Mouse (Mus musculus) T-helper 2 cell (primary cell): ENCODE measurements at regions not wholly inside any gene's neighbourhood (a gene's known extent, or its start where the extent isn't known, plus 50 kb on each side); places are given as distances from the start of the nearest gene placed in this dataset.
"Not testable (repeated sequence)": the region's sequence is repeated elsewhere in the genome, so short reads cannot be mapped to it uniquely, and the experiment has no call there.

ENCODE experiments used
- in situ Hi-C: fragments of 300-600 bp; cut with MboI, MseI; formaldehyde crosslinking; loops from one replicate; pipeline ENCODE4 v1.15.1; 2025; ENCODE audit warnings: high pct_unique_total_duplicates

GRCm38 (mm10) chr14:83861736-83862135, 581.6 kb upstream of the Pcdh17 start:
- in situ Hi-C loops: no loop called here

- in situ Hi-C loops: no loop called here
Observed at GRCm38 (mm10) chr14:83862653-83863052, 580.7 kb upstream of the Pcdh17 start.

GRCm38 (mm10) chr14:83886393-83886792, 557.0 kb upstream of the Pcdh17 start:
- in situ Hi-C loops: no loop called here

GRCm38 (mm10) chr14:83900711-83901110, 542.7 kb upstream of the Pcdh17 start:
- in situ Hi-C loops: not testable (repeated sequence)

GRCm38 (mm10) chr14:83943101-83943500, 500.3 kb upstream of the Pcdh17 start:
- in situ Hi-C loops: no loop called here

- in situ Hi-C loops: no loop called here
Observed at GRCm38 (mm10) chr14:83944176-83944575, 499.2 kb upstream of the Pcdh17 start.

GRCm38 (mm10) chr14:83949696-83950095, 493.7 kb upstream of the Pcdh17 start:
- in situ Hi-C loops: no loop called here

- in situ Hi-C loops: no loop called here
Observed at GRCm38 (mm10) chr14:83959111-83959510, 484.3 kb upstream of the Pcdh17 start.

- in situ Hi-C loops: loop anchor here (10.0 kb wide), 1 partner anchor 381 kb away; no protein-coding TSS in a partner anchor
Observed at GRCm38 (mm10) chr14:83983566-83983965, 459.8 kb upstream of the Pcdh17 start.
